Mouse (Mus musculus) kidney, adult 18-20 months (tissue): ENCODE results near the gene Pkp3.

ENCODE experiments used
- DNase-seq: peaks from one replicate; pipeline ENCODE4 v3.0.0; 2021

Gene Pkp3

GRCm38 (mm10) chr7:141094487-141095205 is 16.6 kb downstream of the Pkp3 start:
- DNase-seq, result peak; percentile 85

GRCm38 (mm10) chr7:141096021-141096420 is 18.0 kb downstream of the Pkp3 start:
- DNase-seq, result peak; percentile 20

- DNase-seq, result peak; percentile 59
Measured at GRCm38 (mm10) chr7:141096649-141097056, 18.6 kb downstream of the Pkp3 start.

- DNase-seq, result no peak
Measured at GRCm38 (mm10) chr7:141097177-141097576, 19.2 kb downstream of the Pkp3 start.

GRCm38 (mm10) chr7:141099911-141100691 is 22.1 kb downstream of the Pkp3 start, which contains the start of gene Sigirr:
Gene Sigirr (minus strand): TSS chr7:141100572.
- DNase-seq, result peak; percentile 72

- DNase-seq, result no peak
Measured at GRCm38 (mm10) chr7:141103161-141103560, 25.1 kb downstream of the Pkp3 start.

GRCm38 (mm10) chr7:141115874-141116273 is 37.9 kb downstream of the Pkp3 start:
- no peak for DNase-seq

- DNase-seq, result peak; percentile 76
Measured at GRCm38 (mm10) chr7:141117636-141118035, 39.6 kb downstream of the Pkp3 start, which contains the start of gene Ano9. Gene Ano9 (minus strand): TSS chr7:141117806.

GRCm38 (mm10) chr7:141119487-141119886 is 41.5 kb downstream of the Pkp3 start:
- DNase-seq, result no peak

GRCm38 (mm10) chr7:141120605-141121004 is 42.6 kb downstream of the Pkp3 start:
- DNase-seq, result no peak

- peak; percentile 77 for DNase-seq
Measured at GRCm38 (mm10) chr7:141121051-141121531, 43.1 kb downstream of the Pkp3 start.

- peak; percentile 68 for DNase-seq
Measured at GRCm38 (mm10) chr7:141122245-141122644, 44.2 kb downstream of the Pkp3 start, which contains the start of gene Ptdss2. Gene Ptdss2 (plus strand): TSS chr7:141122382.

GRCm38 (mm10) chr7:141122689-141123516 is 44.9 kb downstream of the Pkp3 start:
- DNase-seq, result peak; percentile 98

- DNase-seq, result no peak
Measured at GRCm38 (mm10) chr7:141123517-141123856, 45.5 kb downstream of the Pkp3 start.

GRCm38 (mm10) chr7:141131024-141131820 is 53.2 kb downstream of the Pkp3 start:
- DNase-seq, result peak; percentile 92

- DNase-seq, result peak; percentile 29
Measured at GRCm38 (mm10) chr7:141131904-141132755, 54.1 kb downstream of the Pkp3 start.
